Mouse (Mus musculus): ENCODE measurements around the gene Akap7. TPM values are rescaled to one million over a fixed set of nuclear protein-coding genes. Genes with fewer than 3 reads are reported as not detected.

Akap7 gene
- polyA plus RNA-seq, 1 experiment from 2014 or later: 28.5 TPM

- H3K9me3 ChIP-seq (replicated peaks; ENCODE audit: control insufficient read depth, low read length): no peaks in the 10 kb centered on the region
- H3K4me1 ChIP-seq (ENCODE audit: control insufficient read depth, insufficient read depth, low read length): no peaks in the 10 kb centered on the region
- no peaks in the 10 kb centered on the region for H3K27me3 ChIP-seq (ENCODE audit: control insufficient read depth, insufficient read depth, low read length)
- H3K27ac ChIP-seq (ENCODE audit: low read depth, low read length): no peak overlapping the region
- no peak overlapping the region for H3K9ac ChIP-seq (ENCODE audit: low read depth, low read length)
- no peak overlapping the region for H3K4me2 ChIP-seq
- no peaks in the 10 kb centered on the region for H3K36me3 ChIP-seq (ENCODE audit: control insufficient read depth, insufficient read depth, low read length)
- ATAC-seq (replicated peaks; ENCODE audit: insufficient number of reproducible peaks, low FRiP score, low TSS enrichment): no peak
- 58% methylated on average over 1 of the region's 1 CpGs for WGBS (ENCODE audit: insufficient replicate concordance)
- no peak overlapping the region for H3K4me3 ChIP-seq (ENCODE audit: low read depth, low read length)
These were observed 174.1 kb downstream of the Akap7 start for GRCm38 (mm10) chr10:25133581-25133980.

DNA sequence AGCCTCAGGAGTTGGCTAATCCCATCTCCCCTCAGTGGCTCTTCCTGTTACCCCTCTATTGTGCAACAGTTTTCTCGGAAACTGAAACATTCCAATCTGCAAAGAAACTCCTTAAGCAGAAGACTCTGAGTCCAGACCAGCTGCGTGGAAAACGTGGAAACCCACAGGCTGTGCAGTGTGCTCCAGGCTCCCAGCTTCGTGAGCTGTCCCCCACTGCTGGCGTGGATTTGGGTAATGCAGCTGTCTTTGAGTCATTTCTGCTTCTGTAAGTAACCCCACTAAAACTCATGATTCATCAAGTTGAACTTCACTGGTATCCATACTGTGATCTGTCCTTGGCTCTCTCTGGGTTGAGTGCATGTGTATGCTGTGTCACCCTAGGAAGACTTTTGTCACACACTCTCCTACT is 179.2 kb downstream of the Akap7 start:
- H3K4me3 ChIP-seq (ENCODE audit: low read depth, low read length): no peak overlapping the region
- H3K9ac ChIP-seq (ENCODE audit: low read depth, low read length): no peak overlapping the region
- 79% methylated on average over 5 of the region's 5 CpGs for WGBS (ENCODE audit: insufficient replicate concordance)
- H3K27me3 ChIP-seq (ENCODE audit: control insufficient read depth, insufficient read depth, low read length): no peaks in the 10 kb centered on the region
- ATAC-seq (replicated peaks; ENCODE audit: insufficient number of reproducible peaks, low FRiP score, low TSS enrichment): no peak
- H3K4me2 ChIP-seq: no peak overlapping the region
- H3K27ac ChIP-seq (ENCODE audit: low read depth, low read length): no peak overlapping the region
- no peaks in the 10 kb centered on the region for H3K9me3 ChIP-seq (replicated peaks; ENCODE audit: control insufficient read depth, low read length)
- H3K36me3 ChIP-seq (ENCODE audit: control insufficient read depth, insufficient read depth, low read length): no peaks in the 10 kb centered on the region
- H3K4me1 ChIP-seq (ENCODE audit: control insufficient read depth, insufficient read depth, low read length): no peaks in the 10 kb centered on the region

DNA sequence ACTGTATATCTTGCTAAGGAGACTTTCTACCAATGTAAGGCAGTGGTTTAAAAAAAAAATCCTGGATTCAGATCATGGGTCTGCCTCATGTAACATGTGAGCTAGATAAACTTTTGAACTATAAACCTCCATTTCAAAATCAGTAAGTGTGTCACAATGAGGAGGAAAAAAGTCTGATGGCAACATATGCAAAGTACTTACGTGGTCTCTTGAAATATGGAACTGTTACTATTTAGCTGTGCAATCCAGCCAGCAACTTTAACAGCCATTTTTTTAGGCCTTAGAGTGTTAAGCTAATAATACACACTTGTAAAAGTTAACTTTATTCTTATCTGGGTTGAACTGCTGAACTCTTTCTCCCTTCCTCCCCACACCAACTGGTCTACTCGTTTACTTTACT is 181.6 kb downstream of the Akap7 start:
- 60% methylated on average over 2 of the region's 2 CpGs for WGBS (ENCODE audit: insufficient replicate concordance)

GRCm38 (mm10) chr10:25120871-25121554 is 186.7 kb downstream of the Akap7 start:
- WGBS (ENCODE audit: insufficient replicate concordance): 88% methylated on average over 5 of the region's 5 CpGs
- no peaks in the 10 kb centered on the region for H3K36me3 ChIP-seq (ENCODE audit: control insufficient read depth, insufficient read depth, low read length)
- no peak overlapping the region for H3K9ac ChIP-seq (ENCODE audit: low read depth, low read length)
- no peak overlapping the region for H3K4me3 ChIP-seq (ENCODE audit: low read depth, low read length)
- H3K27ac ChIP-seq (ENCODE audit: low read depth, low read length): no peak overlapping the region
- no peak overlapping the region for H3K4me2 ChIP-seq
- H3K4me1 ChIP-seq (ENCODE audit: control insufficient read depth, insufficient read depth, low read length): no peaks in the 10 kb centered on the region
- ATAC-seq (replicated peaks; ENCODE audit: insufficient number of reproducible peaks, low FRiP score, low TSS enrichment): no peak
- H3K9me3 ChIP-seq (replicated peaks; ENCODE audit: control insufficient read depth, low read length): no peaks in the 10 kb centered on the region
- H3K27me3 ChIP-seq (ENCODE audit: control insufficient read depth, insufficient read depth, low read length): no peaks in the 10 kb centered on the region

More for the DNA sequence above, 181.6 kb downstream of the Akap7 start:
- Histone ChIP-seq H3K9me3 (replicated peaks; ENCODE audit: control insufficient read depth, low read length) (no peaks in the 10 kb centered on the region), H3K4me2 (no peak overlapping the region), H3K27me3 (ENCODE audit: control insufficient read depth, insufficient read depth, low read length) (no peaks in the 10 kb centered on the region), H3K4me3 (ENCODE audit: low read depth, low read length) (no peak overlapping the region), H3K36me3 (ENCODE audit: control insufficient read depth, insufficient read depth, low read length) (no peaks in the 10 kb centered on the region), H3K27ac (ENCODE audit: low read depth, low read length) (no peak overlapping the region), H3K9ac (ENCODE audit: low read depth, low read length) (no peak overlapping the region), H3K4me1 (ENCODE audit: control insufficient read depth, insufficient read depth, low read length) (no peaks in the 10 kb centered on the region)
- ATAC-seq (replicated peaks; ENCODE audit: insufficient number of reproducible peaks, low FRiP score, low TSS enrichment): no peak

Other genes with a start within 250 kb of the Akap7 start
- 51.5 and 54.2 TPM in 2 replicates for gene Epb41l2, start 51.9 kb upstream of the Akap7 start, polyA plus RNA-seq (2014; fragmentation: Nextera tagmentation; extraction: Ambion mirVana)
- gene Smlr1, start 228.4 kb upstream of the Akap7 start, polyA plus RNA-seq (2014; fragmentation: Nextera tagmentation; extraction: Ambion mirVana): not detected in 2 replicates